Comparison of ENCODE assay signal across 8 mouse cellular contexts in genomic region chr3:36569836-36570235, GRCm38 (mm10). TPM values are rescaled to one million over a fixed set of nuclear protein-coding genes. Genes with fewer than 3 reads are reported as not detected.
A peak's percentile ranks its signal among the peaks of the same experiment; 100 is the strongest.
DNase-seq lines count a peak whose midpoint lies in the region; ATAC-seq and TF ChIP-seq lines count a peak whose summit lies in the region.

No protein-coding gene starts in this region.

- H3K27ac ChIP-seq in kidney, postnatal 0 days, result no peak overlapping the region
- no peak overlapping the region for H3K27ac ChIP-seq in embryonic facial prominence, embryonic 11.5 days (replicated peaks; ENCODE audit: low read depth, low read length)
- H3K27ac ChIP-seq in hindbrain, embryonic 16.5 days (ENCODE audit: low read depth, low read length), result no peak overlapping the region
- no peak overlapping the region for H3K27ac ChIP-seq in midbrain, embryonic 13.5 days
- H3K27ac ChIP-seq in layer of hippocampus, adult 2 months, result no peak overlapping the region

- peaks cover 14% of the 10 kb centered on the region for H3K4me1 ChIP-seq in kidney, postnatal 0 days (replicated peaks; ENCODE audit: insufficient read depth, low read length)
- H3K4me1 ChIP-seq in embryonic facial prominence, embryonic 11.5 days (ENCODE audit: control insufficient read depth, insufficient read depth, low read length), result no peaks in the 10 kb centered on the region; the same call in 1 of the 2 replicates
- peaks cover 6% of the 10 kb centered on the region for H3K4me1 ChIP-seq in hindbrain, embryonic 16.5 days (ENCODE audit: control insufficient read depth, insufficient read depth, low read depth, low read length)
- H3K4me1 ChIP-seq in midbrain, embryonic 13.5 days (replicated peaks), result peaks cover 29% of the 10 kb centered on the region

- TF ChIP-seq CTCF in kidney, postnatal 0 days (IDR thresholded peaks at IDR 0.05; ENCODE audit: low read depth), result no peak
- TF ChIP-seq CTCF in layer of hippocampus, adult 2 months (conservative IDR thresholded peaks at IDR 0.05), result no peak

- H3K4me3 ChIP-seq in kidney, postnatal 0 days (replicated peaks; ENCODE audit: low read depth, low read length), result peak overlapping the region; percentile 75; the same call in 1 of the 2 replicates
- peak overlapping the region; percentile 89 for H3K4me3 ChIP-seq in embryonic facial prominence, embryonic 11.5 days (ENCODE audit: low read depth, low read length)
- no peak overlapping the region for H3K4me3 ChIP-seq in hindbrain, embryonic 16.5 days (ENCODE audit: low read length)
- peak overlapping the region; percentile 80 for H3K4me3 ChIP-seq in midbrain, embryonic 13.5 days (replicated peaks)
- no peak overlapping the region for H3K4me3 ChIP-seq in layer of hippocampus, adult 2 months

- DNase-seq in kidney, postnatal 0 days (ENCODE audit: low spot score), result no peak
- DNase-seq in kidney, adult 18-20 months, result no peak
- no peak for DNase-seq in embryonic facial prominence, embryonic 11.5 days (ENCODE audit: low spot score)
- no peak for DNase-seq in layer of hippocampus, adult 2 months (ENCODE audit: low spot score in 2 of 2)
- no peak for DNase-seq in embryo, embryonic 10.5 days (ENCODE audit: low spot score)

- no peaks in the 10 kb centered on the region for H3K27me3 ChIP-seq in kidney, postnatal 0 days (ENCODE audit: insufficient read depth, low read length)
- no peaks in the 10 kb centered on the region for H3K27me3 ChIP-seq in embryonic facial prominence, embryonic 11.5 days (ENCODE audit: control insufficient read depth, insufficient read depth, low read length)
- H3K27me3 ChIP-seq in hindbrain, embryonic 16.5 days (replicated peaks; ENCODE audit: control insufficient read depth, insufficient read depth, low read length), result no peaks in the 10 kb centered on the region
- no peaks in the 10 kb centered on the region for H3K27me3 ChIP-seq in midbrain, embryonic 13.5 days

- no peak overlapping the region for H3K9ac ChIP-seq in kidney, postnatal 0 days (ENCODE audit: low read depth, low read length)
- no peak overlapping the region; the same call in 1 of the 2 replicates for H3K9ac ChIP-seq in embryonic facial prominence, embryonic 11.5 days (replicated peaks; ENCODE audit: low read length)
- H3K9ac ChIP-seq in hindbrain, embryonic 16.5 days (ENCODE audit: low read depth, low read length), result no peak overlapping the region
- peak overlapping the region; percentile 73; the same call in 1 of the 2 replicates for H3K9ac ChIP-seq in midbrain, embryonic 13.5 days (replicated peaks)

- WGBS in kidney, postnatal 0 days, result 84% methylated on average over 5 of the region's 5 CpGs
- WGBS in embryonic facial prominence, embryonic 11.5 days, result 96% methylated on average over 5 of the region's 5 CpGs
- WGBS in hindbrain, embryonic 16.5 days, result 85% methylated on average over 5 of the region's 5 CpGs
- WGBS in midbrain, embryonic 13.5 days, result 87% methylated on average over 5 of the region's 5 CpGs

- ATAC-seq in kidney, postnatal 0 days (replicated peaks; ENCODE audit: low FRiP score, low read depth), result no peak
- no peak for ATAC-seq in embryonic facial prominence, embryonic 11.5 days (replicated peaks; ENCODE audit: insufficient number of reproducible peaks, low FRiP score, low TSS enrichment, low read depth)
- no peak for ATAC-seq in hindbrain, embryonic 16.5 days
- no peak for ATAC-seq in midbrain, embryonic 13.5 days
- no peak for ATAC-seq in monocyte, adult 5-6 weeks (replicated peaks; ENCODE audit: insufficient number of reproducible peaks, low FRiP score, low TSS enrichment, poor library complexity, severe bottlenecking)

- peak overlapping the region; percentile 97 for H3K4me2 ChIP-seq in kidney, postnatal 0 days (ENCODE audit: low read length)
- H3K4me2 ChIP-seq in embryonic facial prominence, embryonic 11.5 days (ENCODE audit: low read depth, low read length), result peak overlapping the region; percentile 59
- H3K4me2 ChIP-seq in hindbrain, embryonic 16.5 days (ENCODE audit: low read length), result peak overlapping the region; percentile 100; the same call in 1 of the 2 replicates
- peak overlapping the region; percentile 100 for H3K4me2 ChIP-seq in midbrain, embryonic 13.5 days (replicated peaks)

- H3K9me3 ChIP-seq in kidney, postnatal 0 days (replicated peaks; ENCODE audit: low read length), result no peaks in the 10 kb centered on the region
- no peaks in the 10 kb centered on the region for H3K9me3 ChIP-seq in embryonic facial prominence, embryonic 11.5 days (replicated peaks; ENCODE audit: control insufficient read depth, low read length)
- no peaks in the 10 kb centered on the region for H3K9me3 ChIP-seq in hindbrain, embryonic 16.5 days (ENCODE audit: control insufficient read depth, low read length)
- H3K9me3 ChIP-seq in midbrain, embryonic 13.5 days, result no peaks in the 10 kb centered on the region

- peaks cover 29% of the 10 kb centered on the region for H3K36me3 ChIP-seq in kidney, postnatal 0 days (ENCODE audit: insufficient read depth, low read length)
- peaks cover 13% of the 10 kb centered on the region for H3K36me3 ChIP-seq in embryonic facial prominence, embryonic 11.5 days (replicated peaks; ENCODE audit: control insufficient read depth, insufficient read depth, low read depth, low read length)
- H3K36me3 ChIP-seq in hindbrain, embryonic 16.5 days (ENCODE audit: control insufficient read depth, insufficient read depth, low read length), result peaks cover 19% of the 10 kb centered on the region
- peaks cover 42% of the 10 kb centered on the region for H3K36me3 ChIP-seq in midbrain, embryonic 13.5 days

RNA-seq across cellular contexts. Expression of gene Ccna2, which starts 2.1 kb away (rescaled TPM):
- polyA plus RNA-seq in kidney, postnatal 0 days (2015; fragmentation: Nextera tagmentation; extraction: Ambion mirVana), result 74.9 and 81.3 TPM in 2 replicates
- polyA plus RNA-seq in embryonic facial prominence, embryonic 11.5 days (2014; fragmentation: Nextera tagmentation; extraction: Ambion mirVana), result 275 and 297 TPM in 2 replicates
- polyA plus RNA-seq in hindbrain, embryonic 16.5 days (2015; fragmentation: Nextera tagmentation; extraction: Ambion mirVana), result 33.8 and 39.4 TPM in 2 replicates
- 84.2 and 84.5 TPM in 2 replicates for polyA plus RNA-seq in midbrain, embryonic 13.5 days (2015; fragmentation: Nextera tagmentation; extraction: Ambion mirVana)
- 1.0 to 5.1 TPM (median 2.7 TPM) in 3 replicates for total RNA-seq in monocyte, adult 5-6 weeks (2017)
- total RNA-seq in layer of hippocampus, adult 2 months (2021), result 1 to 10 TPM; 1.5 to 1.8 TPM

RNA-seq across cellular contexts. Expression of gene Exosc9, which starts 17.4 kb away (rescaled TPM):
- 47.5 and 48.6 TPM in 2 replicates for polyA plus RNA-seq in kidney, postnatal 0 days (2015; fragmentation: Nextera tagmentation; extraction: Ambion mirVana)
- 89.1 and 90.5 TPM in 2 replicates for polyA plus RNA-seq in embryonic facial prominence, embryonic 11.5 days (2014; fragmentation: Nextera tagmentation; extraction: Ambion mirVana)
- polyA plus RNA-seq in hindbrain, embryonic 16.5 days (2015; fragmentation: Nextera tagmentation; extraction: Ambion mirVana), result 73.4 and 81.9 TPM in 2 replicates
- 93.0 and 98.3 TPM in 2 replicates for polyA plus RNA-seq in midbrain, embryonic 13.5 days (2015; fragmentation: Nextera tagmentation; extraction: Ambion mirVana)
- 64.1 to 69.4 TPM (median 65.2 TPM) in 3 replicates for total RNA-seq in monocyte, adult 5-6 weeks (2017)
- total RNA-seq in layer of hippocampus, adult 2 months (2021), result 10 to 100 TPM; 38.4 to 40.7 TPM

RNA-seq across cellular contexts. Expression of gene Bbs7, which starts 43.4 kb away (rescaled TPM):
- polyA plus RNA-seq in kidney, postnatal 0 days (2015; fragmentation: Nextera tagmentation; extraction: Ambion mirVana), result 14.3 and 15.1 TPM in 2 replicates
- polyA plus RNA-seq in embryonic facial prominence, embryonic 11.5 days (2014; fragmentation: Nextera tagmentation; extraction: Ambion mirVana), result 16.6 and 16.9 TPM in 2 replicates
- 23.7 and 25.4 TPM in 2 replicates for polyA plus RNA-seq in hindbrain, embryonic 16.5 days (2015; fragmentation: Nextera tagmentation; extraction: Ambion mirVana)
- polyA plus RNA-seq in midbrain, embryonic 13.5 days (2015; fragmentation: Nextera tagmentation; extraction: Ambion mirVana), result 22.1 and 22.3 TPM in 2 replicates
- total RNA-seq in monocyte, adult 5-6 weeks (2017), result 0.32 to 2.4 TPM (median 0.58 TPM) in 3 replicates
- total RNA-seq in layer of hippocampus, adult 2 months (2021), result 10 to 100 TPM; 17.4 to 17.7 TPM

RNA-seq across cellular contexts. Expression of gene Gm11549, which starts 48.2 kb away (rescaled TPM):
- polyA plus RNA-seq in kidney, postnatal 0 days (2015; fragmentation: Nextera tagmentation; extraction: Ambion mirVana), result not detected in 2 replicates
- 0.10 and 0.26 TPM in 2 replicates for polyA plus RNA-seq in embryonic facial prominence, embryonic 11.5 days (2014; fragmentation: Nextera tagmentation; extraction: Ambion mirVana)
- polyA plus RNA-seq in hindbrain, embryonic 16.5 days (2015; fragmentation: Nextera tagmentation; extraction: Ambion mirVana), result 0.47 and 0.75 TPM in 2 replicates
- polyA plus RNA-seq in midbrain, embryonic 13.5 days (2015; fragmentation: Nextera tagmentation; extraction: Ambion mirVana), result 0.52 and 0.71 TPM in 2 replicates
- not detected in 3 replicates for total RNA-seq in monocyte, adult 5-6 weeks (2017)
- 1 to 10 TPM; 2.4 to 3.1 TPM for total RNA-seq in layer of hippocampus, adult 2 months (2021)

Comparison
In these comparisons a context has a peak if more than half of its experiments do, and no peak if none do; other contexts are left out.
1. H3K4me3 ChIP-seq: peak in kidney, postnatal 0 days (single experiment), embryonic facial prominence, embryonic 11.5 days (single experiment) and midbrain, embryonic 13.5 days (single experiment); none in hindbrain, embryonic 16.5 days (single experiment) and layer of hippocampus, adult 2 months (single experiment).
2. Peak in every context shown above with its lines, with median percentiles within 50 percentile points of each other: H3K4me2 ChIP-seq.